Mouse (Mus musculus): ENCODE results near the gene Txnip. TPM values are rescaled to one million over a fixed set of nuclear protein-coding genes. Genes with fewer than 3 reads are reported as not detected.
"Not testable (repeated sequence)": the region's sequence is repeated elsewhere in the genome, so short reads cannot be mapped to it uniquely, and the experiment has no call there.

Gene Txnip
- polyA plus RNA-seq (2011; ENCODE audit: insufficient read depth, insufficient read length, low replicate concordance, missing spikeins): 104 and 163 TPM in 2 replicates

DNA sequence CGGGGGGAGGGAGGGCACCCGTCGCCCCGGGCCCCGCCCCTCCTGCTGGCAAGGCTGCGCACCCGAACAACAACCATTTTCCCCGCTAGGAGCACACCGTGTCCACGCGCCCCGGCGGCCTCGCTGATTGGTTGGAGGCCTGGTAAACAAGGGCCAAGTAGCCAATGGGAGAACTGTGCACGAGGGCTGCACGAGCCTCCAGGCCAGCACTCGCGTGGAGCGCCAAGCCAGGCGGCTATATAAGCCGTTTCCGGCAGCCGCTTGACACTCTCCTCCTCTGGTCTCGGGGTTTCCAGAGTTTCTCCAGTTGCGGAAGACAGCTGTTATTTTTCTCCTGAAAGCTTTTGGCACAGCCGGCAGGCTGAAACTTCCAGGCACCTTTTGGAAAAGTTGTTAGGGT is at the start of gene Txnip:
Gene Txnip (plus strand): TSS at position 264 of the 400 bp plus-strand sequence.
- H3K4me1 ChIP-seq (ENCODE audit: control insufficient read depth, insufficient read depth, low read length): peaks cover 2% of the 10 kb centered on the region
- peak within 1 kb of the TSS; percentile 92 for H3K4me3 ChIP-seq (replicated peaks; ENCODE audit: control insufficient read depth, low read depth, low read length)
- peak within 1 kb of the TSS; percentile 95 for H3K27ac ChIP-seq (ENCODE audit: control insufficient read depth, insufficient read depth, low read depth, low read length, poor library complexity)
- under 1% methylated on average over 26 of the region's 26 CpGs for WGBS
- TF ChIP-seq POLR2A (IDR thresholded peaks at IDR 0.05; ENCODE audit: borderline replicate concordance, control insufficient read depth, low read depth, low read length): peak; percentile 98
- peak; percentile 47 for TF ChIP-seq CTCF (IDR thresholded peaks at IDR 0.05; ENCODE audit: control insufficient read depth, insufficient read depth, low read length)

DNA sequence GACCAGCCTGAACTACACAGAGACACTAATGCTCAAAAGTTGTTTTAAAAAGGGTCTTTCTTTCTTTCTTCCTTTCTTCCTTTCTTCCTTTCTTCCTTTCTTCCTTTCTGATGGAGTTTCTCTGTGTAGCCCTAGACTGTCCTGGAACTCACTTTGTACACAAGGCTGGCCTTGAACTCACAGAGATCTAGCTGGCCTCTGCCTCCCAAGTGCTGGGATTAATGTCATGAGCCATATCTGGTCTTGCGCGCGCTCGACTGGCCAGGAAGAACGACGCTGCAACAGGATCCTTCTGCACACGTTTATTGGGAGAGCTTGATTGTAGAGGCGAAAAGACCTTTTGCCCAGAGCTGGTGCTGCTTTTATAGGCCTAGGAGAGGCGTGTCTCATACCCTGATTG is 49.8 kb upstream of the Txnip start:
- not testable (repeated sequence) for H3K4me1 ChIP-seq (ENCODE audit: control insufficient read depth, insufficient read depth, low read length); H3K27ac ChIP-seq (ENCODE audit: control insufficient read depth, insufficient read depth, low read depth, low read length, poor library complexity); H3K4me3 ChIP-seq (replicated peaks; ENCODE audit: control insufficient read depth, low read depth, low read length)
- 85% methylated on average over 8 of the region's 9 CpGs for WGBS

DNA sequence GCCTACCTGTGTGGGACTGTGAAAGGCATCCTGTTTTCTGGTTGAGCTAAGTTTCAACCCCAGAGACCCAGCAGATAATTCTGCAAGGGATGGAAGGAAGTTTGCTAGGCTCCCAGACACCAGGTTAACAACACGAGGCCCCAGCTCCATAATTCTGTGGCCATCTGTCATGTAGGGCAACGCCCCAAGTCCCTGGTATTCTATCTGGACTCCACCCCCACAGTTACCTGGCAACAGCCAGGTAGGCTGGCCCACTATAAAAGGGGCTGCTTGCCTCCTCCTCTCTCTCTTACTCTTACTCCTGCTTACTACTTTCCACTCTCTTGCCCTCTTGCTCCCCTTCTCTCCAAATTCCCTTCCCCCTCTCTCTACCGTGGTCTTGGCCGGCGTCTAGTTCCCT is 37.6 kb upstream of the Txnip start:
- 73% methylated on average over 5 of the region's 5 CpGs for WGBS
- H3K27ac ChIP-seq (ENCODE audit: control insufficient read depth, insufficient read depth, low read depth, low read length, poor library complexity): no peak overlapping the region
- no peak overlapping the region for H3K4me3 ChIP-seq (replicated peaks; ENCODE audit: control insufficient read depth, low read depth, low read length)
- TF ChIP-seq POLR2A (IDR thresholded peaks at IDR 0.05; ENCODE audit: borderline replicate concordance, control insufficient read depth, low read depth, low read length): no peak
- TF ChIP-seq CTCF (IDR thresholded peaks at IDR 0.05; ENCODE audit: control insufficient read depth, insufficient read depth, low read length): no peak
- no peaks in the 10 kb centered on the region; the same call in 1 of the 2 replicates for H3K4me1 ChIP-seq (ENCODE audit: control insufficient read depth, insufficient read depth, low read length)

DNA sequence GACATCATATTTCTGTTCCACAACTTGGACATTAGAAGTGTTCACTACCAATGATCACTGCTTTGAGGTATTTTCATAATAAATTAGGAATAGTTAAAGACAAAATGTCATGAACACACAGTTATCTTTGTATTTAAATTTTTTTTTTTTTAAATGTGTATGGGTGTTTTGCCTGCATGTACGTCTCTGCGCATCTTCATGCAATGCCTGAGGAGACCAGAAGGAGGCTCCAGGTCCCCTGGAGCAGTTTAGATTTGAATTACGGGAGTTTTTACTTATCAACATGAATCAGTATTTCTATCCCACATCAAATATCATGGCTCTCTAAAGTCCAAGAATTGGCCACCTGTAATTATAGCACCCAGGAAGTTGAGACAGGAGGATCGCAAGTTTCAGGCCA is 35.6 kb upstream of the Txnip start:
- no peak overlapping the region for H3K4me3 ChIP-seq (replicated peaks; ENCODE audit: control insufficient read depth, low read depth, low read length)
- WGBS: 56% methylated on average over 4 of the region's 4 CpGs
- no peaks in the 10 kb centered on the region for H3K4me1 ChIP-seq (ENCODE audit: control insufficient read depth, insufficient read depth, low read length)
- H3K27ac ChIP-seq (ENCODE audit: control insufficient read depth, insufficient read depth, low read depth, low read length, poor library complexity): no peak overlapping the region
- no peak for TF ChIP-seq CTCF (IDR thresholded peaks at IDR 0.05; ENCODE audit: control insufficient read depth, insufficient read depth, low read length)
- TF ChIP-seq POLR2A (IDR thresholded peaks at IDR 0.05; ENCODE audit: borderline replicate concordance, control insufficient read depth, low read depth, low read length): no peak

DNA sequence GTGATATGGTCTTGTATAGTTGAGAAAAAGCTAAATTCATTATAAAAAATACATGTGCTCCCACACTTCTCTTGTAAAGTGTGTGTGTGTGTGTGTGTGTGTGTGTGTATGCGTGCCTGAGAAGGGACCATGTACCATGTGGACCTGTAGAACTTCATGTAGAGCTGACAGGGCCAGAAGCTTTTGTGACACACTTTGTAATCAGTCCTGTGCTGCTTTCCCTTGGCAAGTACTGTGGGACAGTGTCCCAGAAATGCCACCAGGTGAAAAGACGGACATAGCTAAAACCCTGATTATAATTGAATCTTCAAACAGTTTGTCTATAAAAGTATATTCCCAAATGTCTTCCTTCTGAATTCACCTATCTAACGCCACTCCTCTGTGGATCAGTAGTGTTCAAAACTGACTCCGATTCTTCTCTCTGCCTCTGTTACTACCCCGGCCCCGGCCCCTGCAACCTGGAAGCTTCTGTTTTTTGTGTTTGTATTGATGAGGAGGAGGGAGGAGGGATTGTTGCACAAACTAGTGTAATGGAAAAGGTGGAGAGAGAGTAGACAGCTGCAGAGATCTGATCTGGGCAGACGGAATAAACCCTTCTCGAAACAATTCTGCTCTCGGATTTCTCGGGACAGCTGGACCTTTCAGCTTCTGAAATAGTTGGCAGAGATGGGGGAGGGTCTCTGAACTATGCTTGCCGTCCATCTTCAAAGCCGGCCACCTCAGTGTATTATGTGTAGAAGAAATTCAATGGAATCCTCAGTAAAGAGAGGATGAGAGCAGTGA is 33.5 kb upstream of the Txnip start:
- no peaks in the 10 kb centered on the region for H3K4me1 ChIP-seq (ENCODE audit: control insufficient read depth, insufficient read depth, low read length)
- H3K27ac ChIP-seq (ENCODE audit: control insufficient read depth, insufficient read depth, low read depth, low read length, poor library complexity): no peak overlapping the region
- TF ChIP-seq POLR2A (IDR thresholded peaks at IDR 0.05; ENCODE audit: borderline replicate concordance, control insufficient read depth, low read depth, low read length): no peak
- no peak for TF ChIP-seq CTCF (IDR thresholded peaks at IDR 0.05; ENCODE audit: control insufficient read depth, insufficient read depth, low read length)
- WGBS: 82% methylated on average over 12 of the region's 12 CpGs
- no peak overlapping the region for H3K4me3 ChIP-seq (replicated peaks; ENCODE audit: control insufficient read depth, low read depth, low read length)

DNA sequence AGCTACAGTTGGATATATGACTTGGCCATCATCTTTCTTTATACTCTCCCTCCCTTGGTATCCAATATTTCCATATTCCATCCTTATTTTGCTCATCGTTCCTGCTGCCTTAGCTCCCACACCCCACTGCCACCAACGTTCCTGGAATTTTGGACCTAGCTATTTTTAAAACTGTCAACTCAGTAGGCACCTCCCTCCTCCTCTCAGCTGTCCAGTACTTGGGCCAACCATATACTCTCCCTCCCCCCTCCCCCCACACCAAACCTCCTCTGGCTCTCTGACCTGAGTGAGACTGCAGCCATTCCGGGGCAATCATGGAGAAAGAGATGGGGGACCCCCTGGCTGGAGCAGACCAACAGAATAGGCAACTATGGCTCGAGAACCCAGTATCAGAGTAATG is 32.8 kb upstream of the Txnip start, which contains the start of gene Hfe2:
Gene Hfe2 (plus strand): TSS at position 259 of the 400 bp plus-strand sequence.
- Histone ChIP-seq H3K4me1 (ENCODE audit: control insufficient read depth, insufficient read depth, low read length) (no peaks in the 10 kb centered on the region), H3K27ac (ENCODE audit: control insufficient read depth, insufficient read depth, low read depth, low read length, poor library complexity) (no peak within 1 kb of the TSS), H3K4me3 (replicated peaks; ENCODE audit: control insufficient read depth, low read depth, low read length) (no peak within 1 kb of the TSS)
- TF ChIP-seq CTCF (IDR thresholded peaks at IDR 0.05; ENCODE audit: control insufficient read depth, insufficient read depth, low read length) (no peak), POLR2A (IDR thresholded peaks at IDR 0.05; ENCODE audit: borderline replicate concordance, control insufficient read depth, low read depth, low read length) (no peak)
- 66% methylated on average over 4 of the region's 4 CpGs for WGBS

DNA sequence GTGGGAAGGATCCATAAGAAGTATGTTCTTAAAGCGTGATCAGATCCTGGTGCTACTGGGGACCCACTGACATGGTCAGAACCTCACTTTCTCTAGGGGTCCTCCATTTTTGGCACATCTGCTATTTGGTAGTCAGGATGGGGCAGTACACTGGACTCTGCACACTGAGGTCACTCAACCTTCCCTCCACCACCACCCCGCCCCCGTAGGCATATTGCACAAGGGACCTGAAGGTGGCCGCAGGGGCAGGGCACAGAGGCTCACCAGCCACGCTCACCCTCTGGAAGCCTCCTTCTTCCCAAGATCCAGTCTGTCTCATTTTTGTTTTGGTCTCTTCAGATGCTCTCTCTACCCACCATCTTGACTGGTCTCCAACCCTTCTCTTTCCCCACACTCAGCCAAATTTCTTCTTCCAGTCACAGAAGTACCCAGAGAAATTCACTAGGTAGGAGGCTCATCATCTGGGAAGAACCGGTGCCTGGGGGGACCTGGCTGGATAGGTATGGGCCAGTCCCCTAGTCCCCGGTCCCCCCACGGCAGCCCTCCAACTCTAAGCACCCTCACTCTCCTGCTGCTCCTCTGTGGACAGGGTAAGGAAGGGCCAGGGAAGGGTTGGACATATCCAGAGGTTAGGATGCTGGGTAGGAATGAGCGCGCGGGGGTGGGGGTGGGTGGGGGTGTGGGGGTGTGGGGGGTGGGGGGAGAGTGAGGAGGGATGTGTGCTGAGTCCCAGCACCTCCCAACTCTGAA is 31.6 kb upstream of the Txnip start:
- Histone ChIP-seq H3K4me3 (replicated peaks; ENCODE audit: control insufficient read depth, low read depth, low read length) (no peak overlapping the region), H3K4me1 (ENCODE audit: control insufficient read depth, insufficient read depth, low read length) (no peaks in the 10 kb centered on the region)
- WGBS: 66% methylated on average over 11 of the region's 11 CpGs

DNA sequence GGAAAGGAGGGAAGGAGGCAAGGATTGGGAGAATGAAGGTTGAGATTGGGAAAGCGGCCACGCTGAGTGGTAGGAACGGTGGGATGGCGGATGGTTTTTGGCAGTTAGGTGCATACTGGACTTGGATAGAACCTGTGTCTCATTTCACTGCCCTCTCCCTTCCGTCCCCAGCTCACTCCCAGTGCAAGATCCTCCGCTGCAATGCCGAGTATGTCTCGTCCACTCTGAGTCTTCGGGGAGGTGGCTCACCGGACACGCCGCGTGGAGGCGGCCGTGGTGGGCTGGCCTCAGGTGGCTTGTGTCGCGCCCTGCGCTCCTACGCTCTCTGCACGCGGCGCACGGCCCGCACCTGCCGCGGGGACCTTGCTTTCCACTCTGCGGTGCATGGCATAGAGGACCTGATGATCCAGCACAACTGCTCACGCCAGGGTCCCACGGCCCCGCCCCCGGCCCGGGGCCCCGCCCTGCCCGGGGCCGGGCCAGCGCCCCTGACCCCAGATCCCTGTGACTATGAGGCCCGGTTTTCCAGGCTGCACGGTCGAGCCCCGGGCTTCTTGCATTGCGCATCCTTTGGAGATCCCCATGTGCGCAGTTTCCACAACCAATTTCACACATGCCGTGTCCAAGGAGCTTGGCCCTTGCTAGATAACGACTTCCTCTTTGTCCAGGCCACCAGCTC is 30.8 kb upstream of the Txnip start:
- TF ChIP-seq POLR2A (IDR thresholded peaks at IDR 0.05; ENCODE audit: borderline replicate concordance, control insufficient read depth, low read depth, low read length) (no peak), CTCF (IDR thresholded peaks at IDR 0.05; ENCODE audit: control insufficient read depth, insufficient read depth, low read length) (no peak)
- Histone ChIP-seq H3K4me3 (replicated peaks; ENCODE audit: control insufficient read depth, low read depth, low read length) (no peak overlapping the region), H3K27ac (ENCODE audit: control insufficient read depth, insufficient read depth, low read depth, low read length, poor library complexity) (no peak overlapping the region), H3K4me1 (ENCODE audit: control insufficient read depth, insufficient read depth, low read length) (no peaks in the 10 kb centered on the region)
- WGBS: 7% methylated on average over 44 of the region's 44 CpGs

More for the DNA sequence above, 31.6 kb upstream of the Txnip start:
- H3K27ac ChIP-seq (ENCODE audit: control insufficient read depth, insufficient read depth, low read depth, low read length, poor library complexity): no peak overlapping the region
- no peak for TF ChIP-seq CTCF (IDR thresholded peaks at IDR 0.05; ENCODE audit: control insufficient read depth, insufficient read depth, low read length)
- TF ChIP-seq POLR2A (IDR thresholded peaks at IDR 0.05; ENCODE audit: borderline replicate concordance, control insufficient read depth, low read depth, low read length): no peak
